Mouse (Mus musculus): Measurements from ENCODE around the gene Mau2.
"Not testable (repeated sequence)": the region's sequence is repeated elsewhere in the genome, so short reads cannot be mapped to it uniquely, and the experiment has no call there.

The Mau2 gene

GRCm38 (mm10) chr8:70026151-70026550, 16.4 kb downstream of the Mau2 start:
- in situ Hi-C loops (cut with MboI, MseI): no loop called here

- in situ Hi-C loops (cut with MboI, MseI): no loop called here
Measured at GRCm38 (mm10) chr8:70023596-70023995, 18.9 kb downstream of the Mau2 start.

DNA sequence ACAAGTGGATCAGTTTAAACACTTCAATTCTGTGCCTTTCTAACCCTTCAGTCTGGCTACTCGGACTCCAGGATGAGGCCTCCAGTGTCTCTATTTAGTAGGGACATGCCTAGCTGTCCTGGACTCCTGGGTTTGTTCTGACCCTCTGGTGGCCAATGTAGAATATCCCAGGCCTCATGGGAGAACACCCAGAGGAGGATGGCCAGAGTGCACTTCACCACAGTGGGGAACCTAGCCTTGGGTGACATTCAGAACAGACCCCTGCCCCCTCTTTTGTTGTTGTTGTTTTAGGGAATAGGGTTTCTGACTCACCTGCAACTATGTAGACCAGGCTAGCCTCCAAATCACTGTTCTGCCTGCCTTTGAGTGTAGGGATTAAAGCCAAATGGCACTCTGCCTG, 27.5 kb downstream of the Mau2 start:
- in situ Hi-C loops (cut with MboI, MseI): no loop called here

GRCm38 (mm10) chr8:70012763-70013162, 29.8 kb downstream of the Mau2 start:
- in situ Hi-C loops (cut with MboI, MseI): no loop called here

GRCm38 (mm10) chr8:70012350-70012749, 30.2 kb downstream of the Mau2 start:
- in situ Hi-C loops (cut with MboI, MseI): no loop called here

GRCm38 (mm10) chr8:70010796-70011195, 31.7 kb downstream of the Mau2 start:
- in situ Hi-C loops (cut with MboI, MseI): not testable (repeated sequence)

- in situ Hi-C loops (cut with MboI, MseI): no loop called here
Measured at GRCm38 (mm10) chr8:70005178-70005577, 37.4 kb downstream of the Mau2 start.

DNA sequence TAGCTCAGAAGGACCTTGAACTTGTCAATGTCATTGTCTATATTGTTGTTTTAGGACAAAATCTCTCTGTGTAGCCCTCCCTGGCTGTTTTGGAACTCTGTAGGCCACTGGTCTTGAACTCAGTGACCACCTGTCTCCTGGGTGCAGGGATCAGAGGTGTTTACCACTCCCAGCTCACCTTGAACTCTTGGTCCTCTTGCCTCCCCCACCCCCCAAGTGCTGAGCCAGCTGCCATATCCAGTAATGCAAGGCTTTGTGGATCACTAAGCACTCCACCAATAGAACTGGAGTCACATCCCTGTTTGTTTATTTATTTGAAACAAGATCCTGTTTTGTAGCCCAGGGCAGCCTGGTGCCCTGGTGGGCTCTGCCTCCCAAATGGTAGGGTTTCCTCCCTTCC, 38.2 kb downstream of the Mau2 start:
- in situ Hi-C loops (cut with MboI, MseI): loop anchor here (5.0 kb wide), 1 partner anchor 77 kb away; no protein-coding TSS in a partner anchor

DNA sequence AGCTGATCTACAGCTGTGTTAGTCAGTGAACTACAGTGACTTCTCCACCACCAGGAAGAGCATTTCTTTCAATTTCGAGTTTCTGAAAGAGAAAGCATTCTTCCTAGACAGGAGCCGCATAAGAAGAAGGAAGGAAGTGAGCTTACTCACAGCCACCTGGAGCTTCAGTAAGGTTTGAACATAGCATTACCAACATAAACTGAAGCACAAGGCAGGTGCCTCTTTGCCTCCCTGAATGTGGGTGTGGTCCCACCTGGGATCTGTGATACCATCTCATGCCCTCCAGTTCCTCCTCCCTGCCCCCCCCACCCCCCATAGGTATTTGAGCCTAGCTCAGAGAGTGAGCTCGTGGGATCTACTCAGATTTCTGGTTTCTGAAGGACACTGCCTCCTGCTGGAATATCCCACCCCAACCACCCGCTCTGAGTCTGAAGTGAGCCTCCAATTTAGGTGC, 39.3 kb downstream of the Mau2 start:
- in situ Hi-C loops (cut with MboI, MseI): loop anchor here (5.0 kb wide), 1 partner anchor 76 kb away; no protein-coding TSS in a partner anchor

GRCm38 (mm10) chr8:70001892-70002191, 40.7 kb downstream of the Mau2 start:
- in situ Hi-C loops (cut with MboI, MseI): loop anchor here (5.0 kb wide), 1 partner anchor 75 kb away; no protein-coding TSS in a partner anchor

- in situ Hi-C loops (cut with MboI, MseI): loop anchor here (5.0 kb wide), 1 partner anchor 74 kb away; no protein-coding TSS in a partner anchor
Measured at GRCm38 (mm10) chr8:70001176-70001891, 41.2 kb downstream of the Mau2 start.

GRCm38 (mm10) chr8:70000226-70000625, 42.3 kb downstream of the Mau2 start:
- in situ Hi-C loops (cut with MboI, MseI): loop anchor here (5.0 kb wide), 1 partner anchor 73 kb away; no protein-coding TSS in a partner anchor

- in situ Hi-C loops (cut with MboI, MseI): loop anchor here (5.0 kb wide), 1 partner anchor 97 kb away; the partner anchor contains the start of genes Ndufa13, Tssk6 and Yjefn3
Measured at GRCm38 (mm10) chr8:69999236-69999635, 43.3 kb downstream of the Mau2 start.

- in situ Hi-C loops (cut with MboI, MseI): loop anchor here (5.0 kb wide), 1 partner anchor 96 kb away; the partner anchor contains the start of genes Ndufa13, Tssk6 and Yjefn3
Measured at GRCm38 (mm10) chr8:69998706-69999105, 43.8 kb downstream of the Mau2 start.

GRCm38 (mm10) chr8:69996589-69997285, 45.8 kb downstream of the Mau2 start:
- in situ Hi-C loops (cut with MboI, MseI): loop anchor here (5.0 kb wide), 1 partner anchor 94 kb away; the partner anchor contains the start of genes Ndufa13, Tssk6 and Yjefn3

DNA sequence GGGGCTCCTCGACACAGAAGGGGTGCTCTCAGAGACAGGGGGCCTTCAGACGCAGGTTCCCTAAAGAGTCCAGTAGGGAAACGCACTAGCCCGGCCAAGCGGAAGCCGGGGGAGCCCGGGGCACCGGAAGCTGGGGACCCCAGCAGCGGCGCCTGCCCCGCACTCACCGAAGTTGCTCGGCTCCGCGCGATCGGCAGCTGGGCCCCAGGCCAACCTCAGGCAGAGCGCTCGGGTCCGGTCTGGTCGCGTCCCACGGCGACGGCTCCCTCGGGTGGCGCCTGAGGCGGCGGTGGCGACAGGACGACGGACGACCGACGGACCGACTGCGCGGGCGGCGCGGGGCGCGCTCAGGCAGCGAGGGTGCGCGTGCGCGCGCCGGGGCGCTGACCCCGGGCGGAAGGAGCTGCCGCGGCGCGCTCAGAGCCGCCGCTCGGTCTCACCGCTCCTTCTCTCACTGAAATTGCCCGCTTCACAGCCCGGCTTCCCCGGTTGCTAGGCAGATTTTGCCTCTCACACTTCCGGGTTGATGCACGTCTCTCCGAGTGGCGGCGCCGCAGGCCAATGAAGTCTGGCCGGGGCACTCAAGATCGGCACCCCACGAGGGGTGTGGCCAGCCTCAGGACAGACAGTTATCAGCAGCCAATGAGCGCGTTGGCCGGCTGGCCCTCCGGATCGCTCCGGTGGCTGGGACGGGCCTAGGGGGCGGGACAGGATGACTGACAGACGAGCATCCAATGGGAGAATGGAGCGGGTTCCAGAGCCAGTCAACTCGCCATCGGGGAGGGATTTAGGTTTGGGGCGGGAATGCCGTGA, 46.6 kb downstream of the Mau2 start, which contains the start of gene Gatad2a:
TSS of gene Gatad2a (minus strand) at position 609 of the 813 bp plus-strand sequence.
- in situ Hi-C loops (cut with MboI, MseI): loop anchor here (5.0 kb wide), 1 partner anchor 94 kb away; the partner anchor contains the start of genes Ndufa13, Tssk6 and Yjefn3

GRCm38 (mm10) chr8:69995422-69995775, 47.1 kb downstream of the Mau2 start:
- in situ Hi-C loops (cut with MboI, MseI): loop anchor here (5.0 kb wide), 1 partner anchor 93 kb away; the partner anchor contains the start of genes Ndufa13, Tssk6 and Yjefn3

- in situ Hi-C loops (cut with MboI, MseI): loop anchor here (10.0 kb wide), 1 partner anchor 1626 kb away; the partner anchor contains the start of gene Colgalt1
Measured at GRCm38 (mm10) chr8:69988936-69989335, 53.6 kb downstream of the Mau2 start.

DNA sequence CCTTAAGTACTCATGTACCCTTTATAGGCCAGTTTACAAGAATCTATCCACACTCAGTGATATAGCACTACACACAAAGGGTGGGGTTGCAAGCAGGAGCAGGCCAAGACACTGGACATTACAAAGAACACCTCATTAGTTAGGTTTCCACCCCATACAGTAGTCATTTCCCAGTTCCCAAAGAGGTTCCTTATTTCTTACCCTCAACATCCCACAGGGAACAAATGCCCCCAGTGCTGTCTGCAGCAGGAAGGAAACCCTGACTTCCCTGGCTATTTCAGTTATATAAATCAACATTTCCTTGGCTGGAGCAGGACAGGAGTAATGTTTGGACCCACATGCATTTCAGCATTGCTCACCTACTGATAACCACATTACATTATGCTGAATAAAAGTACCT, 54.8 kb downstream of the Mau2 start:
- in situ Hi-C loops (cut with MboI, MseI): loop anchor here (10.0 kb wide), 1 partner anchor 1627 kb away; the partner anchor contains the start of gene Colgalt1

- in situ Hi-C loops (cut with MboI, MseI): loop anchor here (10.0 kb wide), 1 partner anchor 1630 kb away; the partner anchor contains the start of gene Colgalt1
Measured at GRCm38 (mm10) chr8:69984876-69985553, 57.5 kb downstream of the Mau2 start.

DNA sequence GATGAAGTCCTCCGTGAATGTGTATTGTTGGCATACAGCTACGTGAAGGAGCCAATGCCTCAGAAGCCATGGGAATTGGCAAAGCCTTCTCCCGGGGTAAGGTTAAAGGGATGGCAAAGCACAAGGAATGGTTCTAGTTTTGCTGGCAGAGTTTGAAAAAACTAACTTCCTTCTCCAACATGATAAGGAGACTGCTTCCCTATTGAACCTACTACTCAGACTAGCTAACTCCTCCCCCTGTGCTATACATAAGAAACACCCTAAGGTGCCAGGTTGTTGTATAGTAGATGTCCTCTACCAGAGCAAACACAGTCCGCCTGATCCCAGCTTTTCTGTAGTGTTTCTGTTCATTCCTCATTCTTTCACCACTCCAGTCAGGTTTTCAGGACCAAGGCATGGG, 64.1 kb downstream of the Mau2 start:
- in situ Hi-C loops (cut with MboI, MseI): no loop called here

Data from regulatory T cell (primary cell).